Mouse (Mus musculus) heart, postnatal 36 days (tissue): ENCODE measurements around the gene Sars2. TPM values are rescaled to one million over a fixed set of nuclear protein-coding genes. Genes with fewer than 3 reads are reported as not detected.

Experiments
- DNase-seq, 2 experiments: peaks; one replicate each; pipeline ENCODE4 v3.0.0; 2021 to 2022
- intact Hi-C: fragments of 180-260 bp; cut with DNase I; formaldehyde crosslinking; loops from one replicate; pipeline ENCODE4 v1.15.1; 2025
- total RNA-seq, 2 experiments: library from RNA; stranded (reverse); gene quantifications; 2 replicates each; pipeline ENCODE4 v1.2.3; 2021

Sars2 gene
- total RNA-seq, 2 experiments from 2014 or later = 14.6 to 16.3 TPM

DNA sequence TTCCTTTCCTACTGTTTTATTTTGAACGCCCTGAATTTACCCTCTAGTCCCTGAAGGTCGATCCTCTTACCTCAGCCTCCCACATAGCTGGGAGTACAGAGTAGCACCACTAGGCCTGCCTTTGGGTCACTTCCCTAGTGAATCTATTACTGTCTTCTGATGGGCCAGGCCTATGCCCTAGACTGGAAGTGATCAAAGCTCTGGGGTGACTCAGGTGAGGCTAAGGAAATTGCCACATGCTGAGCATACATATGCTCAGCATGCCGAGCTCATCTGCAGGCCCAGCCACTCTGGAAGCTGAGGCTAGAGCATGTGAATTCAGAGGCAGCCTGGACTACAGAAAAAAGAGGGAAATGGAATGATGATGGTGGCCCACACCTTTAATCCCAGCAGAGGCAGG lies 31.4 kb downstream of the Sars2 start:
- intact Hi-C loops = no loop called here
- no peak for DNase-seq

DNA sequence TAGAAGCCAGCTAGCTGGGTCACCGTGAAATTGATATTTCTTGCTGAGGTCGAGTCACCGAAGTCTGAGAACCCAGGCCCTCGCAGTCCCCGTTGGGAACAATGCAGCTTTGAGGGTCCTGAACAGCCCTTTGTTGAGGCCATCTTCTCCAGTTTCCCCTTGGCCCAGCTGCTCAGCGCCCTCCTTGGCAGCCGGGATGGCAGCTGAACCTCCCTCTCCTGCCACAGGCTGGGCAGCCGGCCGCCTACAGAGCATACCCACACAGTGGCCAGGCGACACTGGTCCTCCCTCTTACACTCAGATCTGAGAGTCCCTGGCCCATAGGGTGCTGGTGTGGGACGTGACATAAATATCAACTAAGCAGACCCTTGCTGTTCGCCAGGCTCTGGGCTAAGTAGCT lies 32.4 kb downstream of the Sars2 start:
- intact Hi-C loops = no loop called here
- no peak for DNase-seq

DNA sequence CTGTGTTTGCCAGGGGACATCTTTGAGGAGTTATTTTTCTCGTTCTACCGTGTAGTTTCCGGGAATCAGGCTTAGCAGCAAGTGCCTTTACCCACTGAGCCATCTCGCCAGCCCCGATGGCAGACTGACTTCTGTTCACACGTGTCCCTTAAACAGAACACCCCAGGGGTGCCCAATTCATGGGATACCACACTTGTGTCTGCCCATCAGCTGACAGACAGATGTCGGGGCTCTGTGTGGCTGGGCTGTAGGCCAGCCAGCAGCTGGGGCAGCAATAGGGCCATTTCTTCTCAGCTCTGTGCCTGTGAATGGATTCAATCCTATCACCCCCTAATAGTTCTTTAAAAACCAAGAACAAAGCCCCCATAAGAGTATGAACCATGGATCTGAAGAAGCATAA lies 33.3 kb downstream of the Sars2 start:
- DNase-seq = no peak
- intact Hi-C loops = no loop called here

DNA sequence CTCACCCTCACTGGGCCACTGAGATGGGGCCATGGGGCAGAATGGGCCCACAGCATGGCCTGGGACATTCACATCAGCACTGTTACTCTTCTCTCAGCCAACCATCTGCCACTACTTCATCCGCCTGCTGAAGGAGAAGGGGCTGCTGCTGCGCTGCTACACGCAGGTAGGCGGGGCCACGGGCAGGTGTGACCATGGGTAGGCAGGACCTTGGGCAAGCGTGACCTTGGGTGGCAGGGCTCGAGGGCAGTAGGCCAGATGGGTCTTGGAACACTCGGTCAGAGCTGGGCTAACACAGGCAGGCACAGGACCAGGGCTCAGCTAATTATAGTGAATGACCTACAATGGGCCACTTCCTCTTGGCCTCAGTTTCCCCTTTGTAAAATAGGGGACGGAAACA lies 37.0 kb downstream of the Sars2 start:
- no peak for DNase-seq
- intact Hi-C loops = no loop called here

DNA sequence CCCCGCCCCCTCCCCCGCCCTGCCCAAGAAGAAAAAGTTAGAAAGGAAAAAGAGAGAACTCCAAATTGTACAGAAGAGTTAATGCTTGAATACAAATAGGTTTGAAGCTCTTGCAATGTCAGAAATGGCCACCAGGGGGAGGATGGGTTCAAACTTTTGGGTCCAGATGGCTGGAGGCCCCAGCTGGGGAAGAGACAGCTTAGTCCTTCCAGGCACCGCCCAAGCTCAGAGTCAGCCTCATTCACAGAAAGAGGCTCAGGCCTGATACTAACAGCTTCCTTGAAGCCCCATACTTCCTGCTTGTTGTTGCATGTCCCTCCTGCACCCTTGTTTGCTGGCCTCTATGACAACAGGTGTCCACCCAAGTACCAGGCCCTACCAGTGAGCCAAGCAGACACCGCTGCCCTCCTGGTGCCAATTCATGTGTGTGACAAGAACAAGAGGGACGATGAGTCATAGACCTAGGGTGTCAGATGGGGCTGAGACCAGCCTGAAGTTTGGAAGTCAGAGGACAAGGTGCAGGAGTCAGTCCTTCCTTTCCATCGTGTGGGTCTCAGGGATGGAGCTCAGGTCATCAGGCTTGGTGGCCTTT lies 38.4 kb downstream of the Sars2 start:
- intact Hi-C loops = loop anchor here (1.0 to 5.0 kb wide), 3 partner anchors 87 to 258 kb away; no protein-coding TSS in a partner anchor
- peak; percentile 88 to 94 for DNase-seq

DNA sequence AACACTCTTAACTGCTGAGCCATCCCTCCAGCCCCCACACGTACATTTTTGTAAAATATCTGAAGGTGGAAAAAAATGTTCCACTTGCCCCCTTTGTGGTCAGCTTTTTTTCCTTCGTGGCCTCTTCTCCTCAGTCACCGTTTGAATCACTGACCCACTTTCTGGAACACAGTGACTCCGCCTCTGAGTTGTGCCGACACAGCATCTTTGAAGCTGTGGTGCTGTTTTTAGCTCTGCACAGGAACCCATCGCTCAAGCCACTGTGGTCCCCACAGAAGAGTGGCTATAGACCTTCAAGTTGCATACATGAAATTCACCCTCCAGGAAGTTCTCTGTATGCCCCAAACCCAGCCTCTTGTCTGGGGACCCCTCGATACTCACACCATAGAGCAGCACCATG lies 39.1 kb downstream of the Sars2 start:
- DNase-seq = peak in 1 of 2 experiments; percentile 22
- intact Hi-C loops = loop anchor here (1.0 to 5.0 kb wide), 3 partner anchors 86 to 257 kb away; no protein-coding TSS in a partner anchor

DNA sequence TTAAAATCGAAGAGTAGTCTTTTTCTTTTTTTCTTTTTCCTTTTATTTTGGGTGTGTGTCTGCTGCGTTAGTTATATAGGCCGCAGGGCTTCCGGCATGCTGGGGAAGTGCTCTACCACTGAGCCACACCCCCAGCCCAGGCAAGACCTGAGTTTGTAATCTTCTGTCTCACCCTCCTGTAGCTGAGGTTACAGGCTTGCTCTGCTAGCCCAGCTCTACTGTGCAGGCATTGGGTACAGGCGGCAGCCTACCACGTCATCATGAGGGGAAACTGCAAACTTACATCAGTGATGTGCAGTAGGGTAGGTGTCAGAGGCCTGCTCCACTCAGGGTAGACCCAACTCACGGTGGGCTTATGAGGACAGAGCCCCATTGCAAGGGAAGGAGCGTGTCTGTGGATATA lies 39.5 kb downstream of the Sars2 start:
- intact Hi-C loops = loop anchor here (5.0 kb wide), 1 partner anchor 191 kb away; no protein-coding TSS in a partner anchor
- DNase-seq = no peak

DNA sequence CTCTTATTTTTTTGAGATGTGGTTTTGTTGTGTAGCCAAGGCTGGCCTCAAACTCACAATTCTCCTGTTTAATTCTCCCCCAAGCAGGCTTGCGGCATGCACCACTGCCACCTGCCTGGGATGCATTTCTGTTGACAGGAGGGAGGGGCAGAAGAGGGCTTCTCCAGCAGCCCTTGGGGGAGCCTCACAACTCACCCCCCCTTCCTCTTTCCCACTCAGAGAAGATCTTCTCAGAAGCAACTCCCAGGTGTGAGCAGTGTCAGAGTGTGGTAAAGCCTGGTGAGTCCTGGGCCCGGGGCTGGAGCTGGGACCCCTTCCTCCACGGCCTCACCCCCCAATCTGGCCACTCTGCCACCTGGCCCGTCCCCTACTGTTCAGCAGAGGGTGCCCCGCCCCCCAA lies 43.4 kb downstream of the Sars2 start:
- no peak for DNase-seq
- intact Hi-C loops = no loop called here

DNA sequence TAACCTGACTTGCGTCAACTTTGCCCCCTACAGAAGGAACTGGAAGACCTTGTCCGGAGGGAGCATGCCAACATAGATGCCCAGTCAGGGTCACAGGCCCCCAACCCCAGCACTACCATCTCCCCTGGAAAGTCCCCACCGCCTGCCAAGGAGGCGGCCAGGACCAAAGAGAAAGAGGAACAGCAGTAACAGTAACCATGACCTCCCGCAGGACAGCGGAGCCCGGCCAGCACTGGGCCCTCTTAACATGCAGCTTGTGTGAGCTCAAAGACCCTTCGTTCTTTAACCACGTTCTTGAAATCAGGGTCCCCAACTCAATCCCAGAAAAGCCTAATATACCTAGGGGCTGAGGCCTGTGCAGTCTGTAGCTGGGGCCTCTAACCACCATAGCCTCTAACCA lies 46.1 kb downstream of the Sars2 start:
- intact Hi-C loops = no loop called here
- DNase-seq = no peak

DNA sequence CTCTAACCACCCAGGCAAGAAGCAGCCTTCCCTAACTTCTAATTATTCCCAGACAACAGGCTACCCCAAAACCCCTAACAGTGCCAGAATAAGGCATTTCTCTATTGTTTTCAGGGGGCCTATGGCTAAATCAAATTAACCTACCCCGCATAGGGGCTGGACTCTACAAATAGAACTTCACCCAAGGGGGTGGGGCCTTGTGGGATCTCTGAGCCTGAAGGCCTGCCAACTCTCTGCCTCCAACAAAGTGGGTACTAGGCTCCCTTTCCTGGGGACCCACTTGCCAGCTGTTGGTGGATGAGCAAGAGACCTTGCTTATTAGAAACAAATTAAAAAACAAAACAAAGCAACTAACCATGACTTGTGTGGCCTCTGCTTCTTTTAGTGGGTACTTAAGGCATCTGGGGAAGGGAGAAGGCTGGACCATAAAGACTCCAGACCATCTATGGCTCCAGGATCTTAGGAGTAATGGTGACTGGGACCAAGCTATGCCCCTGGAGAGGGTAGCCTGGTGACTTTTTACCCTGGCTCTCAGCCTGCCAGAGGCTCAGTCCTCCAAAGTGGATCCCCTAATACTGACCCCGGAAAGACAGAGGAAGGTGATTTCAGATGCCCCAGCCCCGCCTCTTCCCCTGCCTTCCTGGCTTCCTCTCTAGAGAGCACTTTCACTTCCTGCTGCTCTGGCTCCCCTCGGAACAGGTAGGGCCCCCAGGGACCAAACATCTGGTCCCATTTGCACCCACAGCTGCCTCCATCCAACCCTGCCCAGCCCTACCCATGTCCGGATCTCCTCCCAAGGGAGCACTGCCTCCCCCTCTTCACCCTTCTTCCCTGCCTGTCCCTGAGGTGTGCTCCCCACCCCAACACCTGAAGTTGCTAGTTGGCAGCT lies 46.8 kb downstream of the Sars2 start, which contains the start of gene Rinl:
Gene Rinl, plus strand, starts transcription at position 663 of the 889 bp plus-strand sequence.
- intact Hi-C loops = no loop called here
- DNase-seq = no peak

DNA sequence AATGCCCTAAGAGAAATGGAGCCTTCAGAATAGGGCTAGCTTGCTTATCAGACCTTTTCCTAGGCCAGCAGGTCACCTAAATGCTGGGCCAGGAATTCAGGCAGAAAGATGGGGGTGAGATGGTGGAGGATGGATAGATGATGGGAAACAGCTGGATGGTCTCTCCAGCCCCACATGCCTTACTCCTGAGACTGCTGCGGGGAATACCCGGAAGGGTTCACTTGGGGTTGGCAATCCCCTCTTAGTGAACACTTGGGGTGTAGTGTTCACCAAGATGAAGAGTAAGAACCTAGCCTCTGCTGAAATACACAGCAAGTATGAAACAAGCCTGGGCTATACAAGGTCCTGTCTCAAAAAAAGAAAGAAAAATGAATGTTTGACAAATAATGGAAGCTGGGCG lies 47.4 kb downstream of the Sars2 start:
- intact Hi-C loops = no loop called here
- no peak for DNase-seq

DNA sequence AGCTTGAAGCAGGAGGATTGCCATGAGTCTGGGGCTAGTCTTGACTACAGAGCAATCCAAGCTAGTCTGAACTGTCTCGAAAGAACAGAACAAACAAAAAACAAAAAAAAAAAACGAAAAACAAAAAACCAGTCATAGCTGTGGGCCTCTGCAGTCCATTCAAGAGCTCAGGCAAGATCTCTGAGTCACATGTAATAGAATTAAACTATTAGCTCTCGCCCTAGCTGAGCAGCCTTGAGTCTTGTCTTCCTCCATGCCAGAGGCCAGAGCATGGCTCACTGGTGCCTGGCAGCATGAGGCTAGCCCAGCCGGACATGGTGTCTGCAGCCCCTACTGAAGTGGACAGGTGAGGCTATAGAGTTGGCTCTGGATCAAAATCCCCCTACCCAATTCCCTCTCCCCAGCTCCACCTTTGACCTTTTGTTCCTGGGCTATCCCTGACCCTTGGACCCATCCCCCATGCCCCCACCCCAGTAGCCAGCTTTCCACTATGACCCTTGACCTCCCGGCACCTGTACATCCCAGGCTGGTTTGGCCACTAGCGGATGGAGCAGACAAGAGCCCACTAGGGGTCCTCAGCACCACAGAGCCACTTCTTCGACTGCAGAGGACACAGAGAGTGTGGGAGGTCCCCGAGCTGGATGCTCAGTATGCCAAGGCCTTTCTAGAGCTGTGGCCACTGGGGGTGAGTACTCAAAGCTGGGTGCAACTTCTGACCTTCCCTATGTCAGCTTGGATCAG lies 48.4 kb downstream of the Sars2 start:
- intact Hi-C loops = loop anchor here (10.0 kb wide), 1 partner anchor 445 kb away; the partner anchor contains the start of genes Kcnk6 and Yif1b
- no peak for DNase-seq

DNA sequence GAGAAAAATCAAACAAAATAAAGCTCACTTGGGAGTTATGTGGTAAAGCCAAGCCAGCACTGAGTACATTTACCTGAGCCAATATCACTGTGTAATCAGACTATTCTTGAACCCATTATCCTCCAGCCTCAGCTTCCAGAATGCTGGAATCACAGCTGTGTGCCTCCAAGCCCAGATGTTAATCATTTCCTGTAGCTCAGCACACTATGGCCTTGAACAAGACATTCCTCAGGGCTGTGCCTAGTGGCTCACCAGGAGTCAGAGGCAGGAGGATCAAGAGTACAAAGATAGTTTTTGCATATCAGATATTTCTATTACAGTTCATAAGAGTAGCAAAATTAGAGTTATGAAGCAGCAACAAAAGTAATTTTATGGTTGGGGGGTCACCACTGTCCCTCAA lies 49.9 kb downstream of the Sars2 start:
- intact Hi-C loops = loop anchor here (10.0 kb wide), 1 partner anchor 443 kb away; the partner anchor contains the start of genes Kcnk6 and Yif1b
- DNase-seq = no peak

DNA sequence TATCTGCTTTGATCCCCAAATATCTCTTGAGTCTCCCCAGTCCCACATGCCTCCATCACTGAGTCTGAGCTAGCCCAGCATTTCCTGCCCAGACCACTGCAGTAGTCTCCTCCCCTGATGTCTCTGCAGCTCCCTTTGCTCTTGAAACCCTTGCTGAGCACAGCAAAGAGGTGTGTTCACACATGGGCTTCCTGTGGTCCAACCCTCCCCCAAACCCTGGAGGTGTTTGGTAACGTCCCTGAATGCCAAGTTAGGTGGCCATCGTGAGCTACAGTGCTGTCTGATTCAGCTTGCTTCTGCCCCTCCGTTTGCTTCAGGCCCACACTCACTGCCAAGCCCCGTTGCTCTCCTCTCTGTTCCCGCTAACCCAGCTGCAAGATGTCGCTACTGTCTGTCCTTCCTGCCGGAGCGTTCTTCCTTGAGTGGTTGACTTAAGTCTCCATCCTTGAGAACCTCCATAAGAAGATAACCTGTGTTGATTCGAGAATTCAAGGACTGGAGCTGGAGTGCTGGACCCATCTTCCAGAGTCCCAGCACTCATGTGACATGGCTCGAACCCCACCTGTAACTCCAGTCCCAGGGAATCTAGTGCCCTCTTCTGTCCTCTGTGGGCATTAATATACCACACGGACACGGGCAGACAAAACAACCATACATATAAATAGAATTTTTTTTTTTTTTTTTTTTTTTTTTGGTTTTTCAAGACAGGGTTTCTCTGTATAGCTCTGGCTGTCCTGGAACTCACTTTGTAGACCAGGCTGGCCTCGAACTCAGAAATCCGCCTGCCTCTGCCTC lies 50.8 kb downstream of the Sars2 start:
- intact Hi-C loops = loop anchor here (10.0 kb wide), 1 partner anchor 442 kb away; the partner anchor contains the start of genes Kcnk6 and Yif1b
- no peak for DNase-seq

DNA sequence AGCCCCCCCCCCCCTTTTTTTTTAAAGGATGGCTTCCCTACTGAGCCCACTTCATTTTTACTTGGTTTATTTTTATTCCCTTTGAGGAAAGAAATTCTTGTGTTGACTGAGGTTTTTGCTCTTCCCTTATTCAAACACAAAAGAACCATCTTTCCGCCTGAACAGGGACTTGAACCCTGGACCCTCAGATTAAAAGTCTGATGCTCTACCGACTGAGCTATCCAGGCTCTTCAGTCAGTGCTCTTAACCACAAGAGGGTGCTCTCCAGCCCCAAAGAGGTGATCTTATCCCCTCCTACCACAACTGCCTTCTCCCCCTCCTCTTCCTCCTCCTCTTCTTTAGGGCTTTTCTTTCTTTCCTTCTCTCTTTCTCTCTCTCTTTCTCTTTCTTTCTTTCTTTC lies 52.0 kb downstream of the Sars2 start:
- peak in 1 of 2 experiments; percentile 27 for DNase-seq

DNA sequence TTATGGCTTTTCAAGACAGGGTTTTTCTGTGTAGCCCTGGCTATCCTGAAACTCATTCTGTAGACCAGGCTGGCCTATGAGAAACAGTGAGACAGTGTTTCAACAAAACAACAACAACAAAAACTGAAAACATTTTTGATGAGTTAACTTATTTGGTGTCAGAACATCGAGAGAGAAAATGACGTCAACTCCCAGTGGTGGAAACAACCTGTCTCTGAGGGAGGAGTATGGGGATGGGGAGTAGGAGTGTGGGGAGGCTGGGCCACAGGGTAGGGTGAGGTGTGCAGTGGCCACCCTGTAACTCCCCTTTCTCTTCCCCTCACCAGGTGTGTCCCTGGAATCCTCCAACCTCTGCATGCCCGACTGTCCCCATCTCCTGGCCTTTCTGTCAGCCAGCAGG lies 52.7 kb downstream of the Sars2 start:
- no peak for DNase-seq
- intact Hi-C loops = loop anchor here (10.0 kb wide), 1 partner anchor 440 kb away; the partner anchor contains the start of genes Kcnk6 and Yif1b

More for the DNA sequence above, 52.0 kb downstream of the Sars2 start:
- intact Hi-C loops = loop anchor here (10.0 kb wide), 1 partner anchor 441 kb away; the partner anchor contains the start of genes Kcnk6 and Yif1b

DNA sequence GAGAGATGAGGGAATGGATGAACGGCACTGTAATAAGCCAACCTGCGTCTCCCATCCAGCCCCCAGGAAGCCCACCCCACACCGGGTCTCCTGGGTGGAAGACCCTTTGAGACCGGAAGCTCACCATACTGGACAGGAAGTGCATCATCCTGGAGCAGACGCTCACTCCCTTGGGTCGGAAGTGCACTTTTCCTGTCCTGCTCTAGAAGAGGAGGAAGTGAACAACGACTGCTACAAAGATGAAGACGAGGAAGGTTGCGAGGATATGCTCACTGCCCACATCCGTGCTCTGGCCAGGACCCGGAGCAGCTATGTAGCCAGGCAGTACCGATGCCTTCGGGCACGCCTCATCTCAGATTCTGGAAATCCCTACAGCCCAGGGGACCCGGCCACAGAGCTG lies 54.0 kb downstream of the Sars2 start:
- DNase-seq = peak in 1 of 2 experiments; percentile 44
- intact Hi-C loops = loop anchor here (1.0 to 10.0 kb wide), 4 partner anchors 27 to 439 kb away; partner anchors contain the start of genes Actn4, Kcnk6 and Yif1b

DNA sequence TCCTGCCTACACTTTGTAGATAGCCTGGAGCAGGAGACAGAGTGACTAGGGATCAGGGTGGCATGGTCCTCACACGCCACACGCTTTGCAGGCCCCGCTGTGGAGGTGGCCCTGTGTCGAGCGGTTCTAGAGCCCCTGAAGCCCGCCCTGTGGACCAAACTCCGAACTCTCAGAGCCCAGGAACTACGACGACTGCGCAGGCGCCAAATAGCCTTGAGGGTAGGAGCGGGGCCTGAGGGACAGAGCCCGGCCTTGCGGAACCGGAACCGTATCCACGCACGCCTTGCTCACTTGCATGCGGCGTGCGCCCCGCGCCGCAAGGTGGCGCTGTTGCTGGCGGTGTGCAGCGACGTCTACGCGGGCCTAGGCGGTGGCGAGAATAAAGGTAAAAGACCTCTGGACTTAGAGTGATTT lies 54.8 kb downstream of the Sars2 start:
- DNase-seq = peak; percentile 88 to 90
- intact Hi-C loops = loop anchor here (1.0 to 10.0 kb wide), 4 partner anchors 26 to 438 kb away; partner anchors contain the start of genes Actn4, Kcnk6 and Yif1b

DNA sequence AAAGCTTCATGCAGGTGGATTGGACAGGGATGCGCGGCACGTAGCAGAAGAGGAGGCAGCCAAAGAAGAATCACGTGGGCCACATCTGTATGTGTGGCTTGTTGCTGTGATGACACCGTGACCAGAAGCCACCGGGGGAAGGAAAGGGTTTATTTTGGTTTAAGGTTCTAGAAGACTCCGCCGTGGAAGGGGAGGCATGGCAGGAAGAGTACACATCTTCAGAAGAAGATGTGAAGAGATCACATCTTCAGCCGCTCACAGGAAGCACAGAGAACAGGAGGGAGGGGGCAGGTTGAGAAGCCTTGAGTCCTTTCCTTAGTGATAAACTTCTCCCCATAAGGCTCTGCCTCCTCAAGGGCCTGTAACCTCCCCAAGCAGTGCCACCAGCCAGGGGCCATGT lies 58.2 kb downstream of the Sars2 start:
- intact Hi-C loops = loop anchor here (5.0 to 10.0 kb wide), 2 partner anchors 162 to 435 kb away; partner anchors contain the start of genes Actn4, Kcnk6 and Yif1b
- DNase-seq = no peak
